Mouse (Mus musculus) bone marrow, adult 2 months (tissue): Measurements from ENCODE around the gene Ppm1j.

ENCODE experiments used
- CTCF ChIP-seq: fragments of 200-500 bp; IDR thresholded peaks from 2 replicates; pipeline ENCODE4 v1.5.1; 2011; ENCODE audit warnings: low read length, control low read depth; ENCODE audit not compliant: control insufficient read depth, insufficient read depth
- POLR2A ChIP-seq: fragments of 200-500 bp; IDR thresholded peaks from 2 replicates; pipeline ENCODE4 v1.6.1; 2011; ENCODE audit warnings: low read depth, mild to moderate bottlenecking, control low read depth, low read length, borderline replicate concordance; ENCODE audit not compliant: control insufficient read depth

DNA sequence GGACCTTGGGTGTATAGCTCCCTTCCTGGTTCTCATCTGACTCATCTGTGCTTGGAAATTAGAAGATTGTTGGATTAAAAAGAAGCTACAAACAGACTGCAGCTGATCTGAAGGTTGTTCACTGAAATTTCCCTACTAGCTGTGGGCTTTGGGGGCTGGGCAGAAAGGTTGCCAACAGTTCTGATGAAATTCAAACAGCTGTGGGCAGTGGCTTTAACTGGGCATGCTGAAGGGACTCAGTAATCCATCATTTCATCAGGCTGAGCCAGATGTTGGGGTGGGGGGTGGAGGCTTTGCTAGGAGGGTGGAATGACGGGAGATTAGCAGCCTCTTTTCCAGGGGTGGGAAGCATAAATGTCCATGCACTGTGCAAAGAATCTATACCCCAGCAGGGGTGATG is 37.7 kb upstream of the Ppm1j start:
- TF ChIP-seq CTCF (no peak), POLR2A (no peak)
